Mouse (Mus musculus): ENCODE measurements around the gene Spg7.
"Not testable (repeated sequence)": the region's sequence is repeated elsewhere in the genome, so short reads cannot be mapped to it uniquely, and the experiment has no call there.

The Spg7 gene

DNA sequence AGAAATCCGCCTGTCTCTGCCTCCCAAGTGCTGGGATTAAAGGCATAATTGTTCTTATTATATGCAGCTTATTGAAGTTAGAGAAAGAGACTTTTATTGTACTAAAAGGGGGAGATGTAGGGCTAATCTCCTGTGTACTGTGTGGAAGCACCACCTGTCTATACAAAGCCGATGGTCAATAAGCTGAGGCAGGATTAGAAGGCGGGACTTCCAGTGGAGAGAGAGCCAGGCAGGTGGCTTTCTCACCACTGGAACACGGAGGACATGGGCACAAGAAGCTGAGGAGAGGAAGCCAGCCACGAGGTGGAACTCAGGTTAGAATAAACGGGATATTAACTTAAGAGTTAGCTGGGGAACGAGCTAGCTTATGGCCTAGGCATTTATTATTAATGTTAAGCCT lies at the start of gene Spg7:
Gene Spg7, plus strand, starts transcription at position 222 of the 400 bp plus-strand sequence.
- DNase-seq, result no peak

DNA sequence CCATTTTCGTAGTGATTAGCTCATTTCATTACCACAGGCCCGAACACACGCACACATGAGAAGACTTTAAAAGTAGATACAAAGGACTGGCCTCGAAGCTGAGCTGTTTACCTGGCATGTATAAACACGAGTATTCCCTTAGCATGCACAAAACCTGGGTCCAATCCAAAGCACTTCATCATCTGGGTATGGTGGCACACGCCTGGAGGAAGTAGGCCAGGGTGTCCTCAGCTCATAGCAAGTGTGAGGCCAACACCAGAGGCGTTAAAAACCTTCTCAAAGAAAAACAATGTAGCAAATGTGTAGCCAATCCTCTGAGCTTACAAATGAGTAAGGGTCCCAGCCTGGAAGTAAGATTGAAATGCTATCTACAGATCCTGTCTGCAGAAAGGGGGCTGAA lies 48.3 kb upstream of the Spg7 start:
- no peak for DNase-seq

GRCm38 (mm10) chr8:123015074-123015473 lies 47.7 kb upstream of the Spg7 start:
- no peak for DNase-seq

- no peak for DNase-seq
Observed at GRCm38 (mm10) chr8:123017143-123017542, 45.6 kb upstream of the Spg7 start.

GRCm38 (mm10) chr8:123018484-123019164 lies 44.1 kb upstream of the Spg7 start:
- DNase-seq, result no peak

DNA sequence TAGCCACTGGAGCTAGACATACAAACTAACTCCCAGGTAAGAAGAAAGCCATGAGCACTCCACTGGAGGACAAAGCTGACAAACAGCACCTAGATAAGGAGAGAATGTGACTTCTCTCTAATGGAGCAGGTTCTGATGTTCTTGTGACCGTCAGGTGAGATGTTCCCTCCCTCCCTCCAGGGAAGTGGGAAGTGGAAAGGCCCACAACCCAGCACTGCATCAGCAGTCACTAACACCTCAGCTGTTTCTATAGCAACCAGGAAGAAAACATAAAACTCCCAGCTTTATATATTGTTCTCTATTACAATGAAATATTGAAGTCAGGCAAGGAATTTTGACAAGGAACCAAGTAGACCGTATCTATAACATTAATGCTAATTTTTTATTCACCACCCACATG lies 42.7 kb upstream of the Spg7 start:
- no peak for DNase-seq

DNA sequence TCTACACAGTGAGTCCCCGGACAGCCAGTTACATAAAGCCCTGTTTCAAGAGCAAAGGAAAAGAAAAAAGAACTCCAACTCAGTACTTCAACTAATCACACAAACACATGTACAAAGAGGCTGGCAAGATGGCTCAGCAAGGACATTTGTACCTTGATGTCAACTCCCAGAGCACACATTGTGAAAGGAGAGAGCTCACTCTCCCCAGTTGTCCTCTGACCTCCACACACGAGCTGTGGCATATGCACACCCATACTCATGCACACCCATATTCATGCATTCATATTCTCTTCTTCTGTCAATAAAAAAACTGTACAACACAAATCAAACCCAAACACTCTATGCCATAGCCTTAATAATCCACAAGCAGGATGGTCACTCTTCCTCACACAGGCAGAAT lies 41.9 kb upstream of the Spg7 start:
- DNase-seq, result no peak

DNA sequence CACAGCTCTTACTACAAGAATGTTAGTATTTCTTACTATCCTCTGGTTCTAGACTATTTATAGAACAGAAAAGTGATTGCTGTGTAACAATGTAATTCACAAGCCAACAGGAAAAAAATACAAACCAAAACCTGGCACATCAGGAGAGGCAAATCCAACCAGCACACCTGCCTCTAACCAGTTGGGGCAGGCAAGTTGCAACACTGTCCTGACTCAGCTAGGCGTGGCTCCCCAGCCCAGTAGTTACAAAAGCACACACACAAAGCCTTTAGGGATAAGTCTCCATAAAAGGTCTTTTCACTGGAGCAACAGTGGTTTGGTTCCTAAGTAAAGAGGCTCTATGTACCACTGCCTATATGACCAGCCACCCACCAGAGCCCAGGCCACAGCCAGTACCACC lies 41.5 kb upstream of the Spg7 start:
- DNase-seq, result peak; percentile 26

DNA sequence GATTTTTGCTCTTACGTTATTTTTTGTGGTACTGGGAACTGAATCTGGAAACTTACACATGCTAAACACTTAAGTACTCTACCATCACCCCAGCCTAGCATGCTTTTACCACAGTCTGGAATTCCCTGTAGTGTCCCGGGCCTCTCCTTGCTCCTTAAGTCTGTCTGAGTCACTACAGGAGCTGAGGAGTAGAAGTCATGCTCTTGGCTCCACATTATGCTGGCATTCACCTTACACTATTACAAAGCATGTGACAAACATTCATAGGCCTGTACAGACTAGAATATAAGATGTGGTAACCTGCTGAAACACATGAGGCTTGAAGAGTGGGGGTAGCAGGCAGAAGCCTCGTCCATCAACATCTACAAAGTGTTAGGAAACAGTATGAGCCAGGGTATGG lies 40.0 kb upstream of the Spg7 start:
- DNase-seq, result no peak

GRCm38 (mm10) chr8:123024226-123024625 lies 38.5 kb upstream of the Spg7 start:
- no peak for DNase-seq

- DNase-seq, result no peak
Observed at GRCm38 (mm10) chr8:123025951-123026351, 36.8 kb upstream of the Spg7 start.

- no peak for DNase-seq
Observed at GRCm38 (mm10) chr8:123027786-123028185, 35.0 kb upstream of the Spg7 start.

GRCm38 (mm10) chr8:123030091-123030490 lies 32.7 kb upstream of the Spg7 start:
- not testable (repeated sequence) for DNase-seq

DNA sequence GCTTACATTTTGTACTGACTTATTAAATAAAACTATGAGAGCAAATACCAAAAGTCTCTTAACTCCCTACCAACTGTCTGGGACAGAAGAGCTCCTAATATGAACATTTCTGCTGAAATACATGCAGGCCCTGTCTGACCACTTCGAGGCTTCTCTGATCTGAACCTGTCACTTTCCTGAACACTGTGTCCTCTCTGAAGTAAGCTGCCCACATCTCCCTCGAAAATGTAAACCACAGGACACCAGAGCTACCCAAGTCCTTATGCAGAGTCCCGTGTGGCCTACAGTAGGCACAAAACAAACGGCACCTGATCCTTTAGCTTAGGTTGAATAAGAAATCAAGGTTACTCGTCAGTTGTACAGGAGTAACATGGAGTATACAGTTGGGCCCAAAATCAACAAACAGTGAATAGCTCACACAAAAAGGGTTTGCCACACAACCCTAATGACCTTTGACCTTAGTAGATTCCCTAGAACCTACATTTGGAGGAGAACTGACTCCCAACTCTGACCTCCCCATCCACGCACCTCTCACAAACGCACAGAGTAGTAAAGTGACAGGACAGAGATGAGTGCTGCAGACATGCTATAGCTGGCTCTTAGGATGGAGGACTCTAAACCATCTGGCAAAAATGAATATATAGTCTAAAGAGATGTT lies 31.3 kb upstream of the Spg7 start:
- DNase-seq, result no peak

DNA sequence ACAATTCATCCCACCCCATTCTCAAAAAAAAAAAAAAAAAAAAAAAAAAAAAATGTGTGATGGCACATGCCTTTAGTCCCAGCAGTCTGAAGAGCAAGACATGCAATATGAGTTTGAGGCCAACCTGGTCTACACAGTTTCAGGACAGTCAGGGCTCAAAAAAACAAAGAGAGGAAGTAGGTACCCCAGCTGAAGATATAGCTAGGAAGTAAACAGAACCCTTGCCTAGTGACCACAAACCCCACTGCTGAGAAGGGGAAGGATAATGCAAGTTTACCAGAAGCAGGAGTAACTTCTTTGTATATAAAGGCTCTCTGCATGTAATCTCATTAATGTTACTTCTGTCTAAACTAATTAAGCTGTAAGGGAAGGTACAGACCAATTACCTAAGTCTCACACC lies 30.0 kb upstream of the Spg7 start:
- DNase-seq, result no peak

- no peak for DNase-seq
Observed at GRCm38 (mm10) chr8:123033431-123033830, 29.3 kb upstream of the Spg7 start.

DNA sequence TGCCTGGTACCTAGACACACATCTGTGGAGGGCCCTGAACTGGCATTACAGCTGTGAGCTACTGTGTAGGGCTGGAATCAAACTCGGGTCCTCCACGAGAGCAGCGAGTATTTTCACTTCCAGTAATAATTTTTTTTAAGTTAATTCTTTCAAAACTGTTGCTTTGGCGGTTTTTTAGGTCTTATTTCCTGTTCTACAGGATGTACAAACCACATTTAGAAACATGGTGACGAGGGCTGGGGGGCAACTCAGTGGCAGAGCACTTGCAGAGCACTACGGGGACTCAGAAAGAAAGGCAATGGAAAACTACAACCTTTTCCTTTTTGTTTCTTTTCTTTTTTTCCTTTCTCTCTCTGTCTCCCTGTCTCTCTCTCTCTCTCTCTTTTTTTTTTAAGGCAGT lies 28.6 kb upstream of the Spg7 start:
- no peak for DNase-seq

DNA sequence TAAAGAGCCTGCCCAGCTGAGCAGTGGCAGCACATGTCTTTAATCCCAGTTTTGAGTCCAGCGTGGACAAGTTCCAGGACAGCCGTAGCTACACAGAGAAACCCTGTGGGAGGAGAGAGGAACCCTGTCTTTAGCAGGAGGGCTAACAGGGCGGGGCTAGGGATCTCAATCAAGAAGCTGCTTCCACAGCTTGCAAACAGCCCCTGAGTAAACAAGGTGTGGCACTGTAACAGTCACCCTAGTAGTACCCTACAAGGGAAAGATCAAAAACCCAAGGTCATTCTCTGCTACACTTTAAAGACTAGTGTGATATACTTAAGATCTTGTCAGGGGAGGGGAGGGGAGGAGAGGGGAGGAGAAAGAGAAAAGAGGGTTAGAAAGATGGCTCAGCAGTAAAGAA lies 25.8 kb upstream of the Spg7 start:
- DNase-seq, result peak; percentile 84

- DNase-seq, result peak; percentile 52
Observed at GRCm38 (mm10) chr8:123037487-123037886, 25.3 kb upstream of the Spg7 start.

DNA sequence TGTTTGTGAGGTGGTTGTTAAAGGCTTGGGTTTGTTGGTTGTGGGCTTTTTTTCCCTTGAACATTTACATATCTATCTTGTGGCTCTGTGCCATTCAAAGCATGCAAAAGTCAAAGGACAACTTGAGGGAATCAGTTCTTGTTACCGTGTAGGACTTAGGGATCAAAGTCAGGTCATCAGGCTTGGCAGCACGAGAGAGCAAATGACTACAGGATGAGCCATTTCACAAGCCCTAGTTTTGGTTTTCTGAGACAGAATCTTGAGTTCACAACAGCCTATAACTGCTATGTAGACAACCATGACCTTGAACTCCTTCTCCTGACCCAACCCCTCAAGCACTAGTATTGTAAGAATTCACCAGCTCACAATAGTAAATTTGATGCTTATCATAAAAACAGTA lies 24.4 kb upstream of the Spg7 start:
- DNase-seq, result no peak

DNA sequence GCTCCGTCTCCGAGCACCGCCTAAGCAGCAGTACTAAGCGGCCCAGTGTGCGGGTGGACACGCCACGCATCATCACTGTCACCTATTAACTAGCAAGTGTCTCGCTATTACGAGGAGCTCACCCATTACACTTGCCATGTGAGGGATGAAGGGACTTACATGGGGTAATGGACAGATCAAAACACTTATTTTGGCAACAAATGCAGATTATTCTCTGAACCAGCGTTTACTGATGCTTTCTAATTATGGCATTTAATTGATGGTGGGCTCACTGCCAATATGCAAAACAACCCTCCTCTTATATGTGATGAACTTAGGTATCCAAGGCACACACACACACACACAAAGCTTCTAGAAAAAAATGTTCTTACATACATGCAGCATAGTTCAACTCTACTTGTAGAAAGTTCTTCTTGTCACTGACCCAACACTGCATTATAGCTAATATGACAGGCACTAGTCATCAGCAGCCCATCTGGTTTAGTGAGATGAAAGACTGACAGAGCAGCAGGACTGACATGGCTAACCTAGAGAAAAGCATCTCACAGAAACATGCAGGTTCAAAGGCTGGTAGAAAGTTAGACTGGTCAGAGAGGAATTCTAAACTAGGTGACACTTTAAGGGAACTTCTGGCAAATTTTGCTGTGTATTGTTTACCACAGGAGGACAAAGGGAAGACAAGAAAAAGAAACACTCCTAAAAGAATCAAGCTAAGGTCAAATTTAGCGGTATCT lies 23.2 kb upstream of the Spg7 start:
- no peak for DNase-seq

GRCm38 (mm10) chr8:123040110-123040650 lies 22.6 kb upstream of the Spg7 start:
- DNase-seq, result no peak

DNA sequence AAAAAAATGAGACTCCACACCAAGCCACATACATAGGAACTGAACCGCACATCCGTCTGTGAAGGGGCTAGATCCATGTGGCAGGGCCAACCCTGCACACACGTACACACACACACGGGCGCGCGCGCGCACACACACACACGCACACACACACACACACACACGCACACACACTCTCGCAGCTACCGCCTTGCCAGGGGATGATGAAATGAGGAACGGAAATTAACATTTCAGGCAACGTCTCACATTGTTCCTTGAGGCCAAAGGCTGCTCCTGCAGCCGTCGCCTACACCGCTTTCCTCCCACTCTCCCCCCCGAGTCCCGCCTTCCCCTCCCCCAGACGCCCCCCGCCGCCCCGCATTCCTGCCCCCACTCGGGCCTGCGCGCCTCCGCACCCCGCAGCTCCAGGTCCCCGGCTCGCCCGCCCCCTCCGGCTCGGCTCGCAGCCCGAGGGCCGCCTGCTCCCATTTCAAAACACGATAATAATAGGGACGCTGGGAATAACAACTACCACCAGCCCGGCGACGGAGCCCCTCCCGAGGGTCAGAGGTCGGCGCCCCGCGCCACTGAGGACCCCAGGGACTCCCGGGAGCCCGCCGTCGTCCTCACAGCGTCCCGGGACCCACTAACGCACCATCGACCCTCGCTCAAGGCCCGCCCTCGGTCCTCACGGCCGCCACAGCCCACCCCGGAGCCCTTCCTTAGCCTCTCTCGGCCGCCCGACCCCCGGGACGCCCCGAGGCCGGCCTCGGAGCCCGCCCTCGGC lies 21.6 kb upstream of the Spg7 start:
- DNase-seq, result peak; percentile 70
